Mouse (Mus musculus): Measurements from ENCODE around the gene Pde4d.

The Pde4d gene

DNA sequence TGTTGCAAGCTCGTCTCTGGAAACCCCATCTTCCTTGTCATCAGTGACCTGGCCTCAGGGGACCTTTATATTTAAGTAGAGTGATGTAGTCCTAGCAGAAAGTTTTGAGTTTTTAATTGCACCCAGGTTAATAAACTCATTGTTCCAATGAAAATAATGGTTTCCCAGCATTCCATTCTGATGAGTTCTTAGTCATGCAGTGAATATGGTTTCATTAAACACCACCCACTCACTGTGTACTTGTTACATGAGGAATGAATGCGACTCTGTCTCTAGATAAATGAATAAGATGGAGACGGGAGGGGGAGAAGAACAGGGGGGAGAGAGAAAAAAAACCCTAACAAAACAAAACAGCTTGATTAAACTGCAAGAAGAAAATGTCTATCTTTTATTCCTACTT, 148.9 kb downstream of the Pde4d start:
- no peak for DNase-seq (ENCODE audit: low spot score in 2 of 2)

DNA sequence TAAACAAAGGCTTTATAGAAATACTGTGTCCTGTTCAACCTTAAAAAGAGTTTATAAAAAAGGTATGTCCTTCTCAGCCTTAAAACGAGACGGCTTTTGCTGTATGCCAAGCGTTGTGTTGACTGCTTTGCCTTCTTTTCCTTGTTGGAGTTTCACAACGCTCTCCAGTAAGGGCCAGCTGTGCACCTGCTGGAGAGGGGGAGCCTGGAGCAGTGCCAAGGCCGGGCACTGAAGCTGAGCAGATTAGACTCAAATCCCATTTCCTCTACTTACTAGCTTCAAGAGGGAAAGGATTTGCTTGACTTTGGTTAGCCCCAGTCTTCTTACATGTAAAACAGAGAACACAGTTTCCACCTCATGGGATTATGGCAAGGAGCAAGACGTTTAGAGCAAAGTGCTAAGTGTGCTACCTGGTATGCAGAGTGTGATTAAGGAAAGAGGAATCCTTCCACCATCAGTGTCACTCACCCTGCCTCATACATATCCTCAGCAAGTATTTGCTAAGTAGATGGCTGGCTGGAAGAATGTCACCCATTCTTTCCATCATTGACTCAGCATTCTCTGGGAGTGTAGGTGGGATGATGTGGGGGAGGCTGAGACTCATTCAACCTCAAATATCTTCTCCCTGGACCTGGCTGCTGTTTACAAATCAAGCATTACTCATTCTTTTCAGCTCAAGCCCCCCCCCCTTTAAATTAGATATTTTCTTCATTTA, 149.6 kb downstream of the Pde4d start:
- no peak for DNase-seq (ENCODE audit: low spot score in 2 of 2)

DNA sequence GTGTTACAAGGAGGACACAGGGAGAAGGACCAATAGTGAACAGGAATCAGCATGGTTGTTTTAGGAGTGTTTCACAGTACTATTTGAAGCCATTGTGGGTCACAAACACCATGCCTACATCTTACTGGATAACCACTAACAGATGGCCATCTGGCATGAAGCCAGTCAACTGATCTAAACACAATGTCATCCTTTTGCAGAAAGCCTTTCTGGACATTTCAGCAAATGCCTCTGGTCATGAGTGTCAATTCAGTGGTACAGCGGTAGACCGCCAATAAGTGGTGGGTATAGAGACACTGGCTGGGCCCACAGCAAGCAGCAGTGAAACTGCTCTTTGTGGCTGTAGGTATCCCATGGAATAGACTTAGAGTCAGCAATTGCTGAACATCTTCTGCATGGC, 151.3 kb downstream of the Pde4d start:
- no peak for DNase-seq (ENCODE audit: low spot score in 2 of 2)

DNA sequence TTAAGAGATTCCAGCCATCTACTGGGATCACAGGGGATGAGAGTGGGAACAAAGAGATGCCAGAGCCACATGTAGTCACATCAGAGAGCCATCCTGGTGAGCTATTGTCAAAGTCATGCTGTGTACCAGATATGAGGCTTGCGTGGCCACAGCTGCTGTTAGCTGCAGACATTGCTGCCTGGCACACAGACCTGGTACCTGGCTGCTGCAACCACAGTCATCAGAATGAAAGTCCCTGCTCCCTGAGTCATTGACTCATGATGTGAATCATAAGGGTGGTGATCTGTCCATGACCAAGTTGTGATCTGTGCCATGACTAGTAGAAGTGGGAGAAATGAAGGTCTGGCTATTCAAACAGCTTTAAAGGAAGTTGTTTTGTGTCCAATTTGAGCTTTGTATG, 153.8 kb downstream of the Pde4d start:
- DNase-seq (ENCODE audit: low spot score in 2 of 2) = no peak

DNA sequence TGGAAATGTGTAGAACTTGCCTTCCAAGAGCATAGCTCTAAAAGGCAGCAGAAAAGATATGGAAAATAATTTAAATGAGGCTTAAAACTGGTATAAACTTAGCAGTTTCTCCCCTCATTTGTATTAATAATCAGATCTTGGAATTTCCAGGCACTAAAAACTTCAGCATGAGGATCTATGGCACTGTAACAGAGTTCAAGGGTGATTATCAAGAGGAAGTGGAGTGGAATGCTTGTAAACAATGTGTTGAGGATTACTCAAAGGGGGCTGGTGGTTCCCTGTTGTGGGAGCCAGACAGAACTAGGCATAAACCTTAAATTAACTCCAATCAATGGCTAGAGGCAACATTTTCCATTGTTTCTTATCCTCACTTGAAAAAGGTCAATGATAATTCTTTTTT, 154.5 kb downstream of the Pde4d start:
- no peak for DNase-seq (ENCODE audit: low spot score in 2 of 2)

DNA sequence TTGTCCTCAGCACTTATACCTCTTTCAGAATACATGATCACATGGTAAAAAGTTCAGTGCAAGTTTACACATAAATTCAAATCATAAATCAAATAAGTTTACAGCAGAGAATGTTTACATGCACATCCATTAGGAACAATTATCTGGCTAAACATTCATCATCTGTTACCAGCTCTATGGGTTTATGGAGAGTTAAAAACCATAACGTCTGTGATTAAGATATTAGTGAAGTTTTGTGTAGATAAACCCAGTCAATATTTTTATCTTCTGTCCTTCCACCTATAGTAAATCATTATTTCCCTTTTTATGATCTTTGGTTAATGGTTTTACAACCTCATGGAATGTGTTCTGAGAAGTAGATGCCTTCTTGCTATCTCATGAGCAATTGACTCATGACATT, 168.5 kb downstream of the Pde4d start:
- DNase-seq (ENCODE audit: low spot score in 2 of 2) = no peak

DNA sequence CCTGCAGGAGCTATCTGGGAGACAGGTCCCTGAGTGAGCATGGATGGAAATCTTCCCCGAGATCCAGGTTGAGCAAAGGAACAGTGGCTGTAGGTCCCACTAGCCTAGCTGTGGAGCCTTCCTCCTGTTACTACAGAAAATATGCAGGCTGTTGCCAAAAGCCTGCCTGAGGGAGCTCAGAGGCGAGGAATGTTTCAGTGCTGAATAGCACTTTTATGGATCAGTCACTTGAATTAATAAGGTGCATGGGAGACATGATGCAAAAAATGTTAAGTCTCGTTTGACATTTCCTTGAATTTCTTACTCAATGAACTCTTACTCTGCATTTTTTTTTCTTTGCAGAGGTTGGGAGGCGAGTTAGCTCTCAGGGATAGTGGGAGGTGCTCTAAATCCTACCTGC, 172.9 kb downstream of the Pde4d start:
- no peak for DNase-seq (ENCODE audit: low spot score in 2 of 2)

DNA sequence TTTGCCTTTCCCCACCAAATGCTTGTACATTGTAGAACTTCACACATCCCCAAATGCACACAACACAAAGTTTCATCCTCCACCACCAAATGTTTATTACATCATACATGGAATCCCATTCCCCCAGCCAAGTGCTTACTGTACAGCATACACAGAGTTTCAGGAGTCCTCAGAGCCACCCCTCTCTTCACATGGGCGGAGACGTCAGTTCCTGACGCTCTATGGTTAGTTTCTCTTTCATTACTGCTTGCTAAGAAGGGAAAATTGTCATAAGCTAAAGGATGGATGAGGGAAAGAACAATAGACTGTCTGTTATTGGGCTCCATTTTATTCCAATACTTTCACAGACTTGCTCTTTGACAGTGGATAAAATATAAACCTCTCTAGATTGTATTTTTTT, 174.2 kb downstream of the Pde4d start:
- DNase-seq (ENCODE audit: low spot score in 2 of 2) = no peak

DNA sequence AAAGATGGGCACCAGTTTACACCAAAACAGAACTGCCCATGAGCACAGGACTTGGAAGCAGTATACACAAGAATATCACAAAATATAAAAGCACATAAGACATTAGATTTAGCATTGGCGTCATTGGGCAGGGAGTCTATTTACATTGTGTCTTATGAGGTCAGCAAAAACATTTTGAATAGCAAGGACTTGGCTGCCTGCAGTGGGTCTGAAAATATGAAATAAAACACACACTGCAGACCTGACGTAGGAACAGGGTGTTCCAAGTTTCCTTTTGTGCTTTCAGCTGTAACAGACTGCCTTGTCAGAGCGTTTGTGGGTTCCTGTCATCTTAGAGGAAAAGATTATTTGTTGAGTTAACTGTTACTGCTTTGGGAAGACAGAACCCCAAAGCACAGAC, 176.4 kb downstream of the Pde4d start:
- no peak for DNase-seq (ENCODE audit: low spot score in 2 of 2)

DNA sequence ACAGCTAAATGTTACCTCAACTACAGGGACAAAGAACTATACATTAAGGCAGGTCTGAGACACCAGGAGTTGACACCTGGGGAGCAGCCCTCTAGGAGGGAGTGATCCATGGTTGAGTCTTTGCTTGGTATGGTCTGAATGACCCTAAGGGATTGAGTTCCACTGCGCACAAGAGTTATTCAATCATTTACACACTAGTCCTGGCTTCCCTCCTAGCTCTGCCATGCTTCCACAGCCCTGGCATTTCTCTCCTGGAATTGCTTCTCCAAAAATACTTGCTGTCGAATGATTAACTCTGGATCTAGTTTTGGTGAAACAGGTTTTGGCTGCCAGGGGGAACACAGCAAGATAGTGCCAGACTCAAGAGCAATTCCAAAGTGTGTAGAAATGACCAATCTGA, 178.8 kb downstream of the Pde4d start:
- no peak for DNase-seq (ENCODE audit: low spot score in 2 of 2)

DNA sequence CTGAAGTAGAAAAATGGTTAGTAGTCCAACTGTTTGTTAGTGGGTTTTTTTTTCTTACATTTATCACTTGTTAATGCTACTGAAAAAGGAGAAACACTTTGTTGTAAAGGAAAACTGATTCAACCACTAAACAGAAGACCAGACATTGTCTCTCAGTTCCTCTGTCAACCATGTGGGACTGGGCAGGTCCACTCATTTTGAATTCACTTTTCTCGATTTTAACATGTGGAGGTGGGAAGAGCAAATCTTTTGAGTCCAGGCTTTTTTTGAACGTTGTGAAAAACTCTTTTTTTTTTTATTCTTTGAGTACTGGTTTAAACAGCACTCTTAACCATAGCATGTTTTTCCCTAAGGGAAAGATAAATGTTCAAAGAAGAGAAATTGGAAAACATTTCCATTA, 180.8 kb downstream of the Pde4d start:
- DNase-seq (ENCODE audit: low spot score in 2 of 2) = no peak

DNA sequence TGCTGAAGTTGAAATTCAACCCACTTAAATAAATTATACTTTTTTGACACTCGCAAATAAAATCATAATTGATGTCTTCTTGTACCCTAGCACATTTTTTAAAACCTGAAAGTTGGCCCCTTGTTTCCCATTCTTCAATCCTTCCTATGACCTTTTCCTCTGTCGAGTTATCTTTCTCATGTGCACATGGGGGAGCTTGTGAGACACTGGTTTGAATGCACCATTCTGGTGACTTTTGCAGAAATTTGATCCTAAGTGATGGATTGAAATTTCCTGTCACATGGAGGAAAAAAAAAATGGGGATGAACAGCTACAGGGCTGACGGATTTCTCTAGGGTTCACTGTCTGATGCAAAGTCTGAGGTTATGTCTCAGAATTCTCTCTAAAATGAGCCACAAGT, 181.5 kb downstream of the Pde4d start:
- DNase-seq (ENCODE audit: low spot score in 2 of 2) = no peak

DNA sequence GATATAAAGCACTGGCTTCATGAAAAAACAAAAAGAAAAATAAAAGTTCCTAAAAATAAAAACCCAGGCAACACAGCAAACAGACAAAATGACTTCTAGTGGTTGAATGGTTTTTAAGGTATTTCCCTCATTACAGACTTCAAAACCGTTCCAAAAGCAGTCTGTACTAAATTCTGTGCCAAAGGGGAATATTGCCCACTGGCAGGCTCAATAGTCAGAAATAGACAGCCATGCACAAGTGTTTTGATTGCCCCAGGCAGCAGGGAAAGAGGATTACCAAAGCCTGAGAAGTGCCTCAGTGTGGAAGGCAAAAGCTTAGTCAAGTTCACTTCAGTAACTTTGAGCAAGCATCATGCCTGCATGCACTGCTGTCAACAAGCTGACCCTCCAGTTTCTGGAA, 186.8 kb downstream of the Pde4d start:
- no peak for DNase-seq (ENCODE audit: low spot score in 2 of 2)

DNA sequence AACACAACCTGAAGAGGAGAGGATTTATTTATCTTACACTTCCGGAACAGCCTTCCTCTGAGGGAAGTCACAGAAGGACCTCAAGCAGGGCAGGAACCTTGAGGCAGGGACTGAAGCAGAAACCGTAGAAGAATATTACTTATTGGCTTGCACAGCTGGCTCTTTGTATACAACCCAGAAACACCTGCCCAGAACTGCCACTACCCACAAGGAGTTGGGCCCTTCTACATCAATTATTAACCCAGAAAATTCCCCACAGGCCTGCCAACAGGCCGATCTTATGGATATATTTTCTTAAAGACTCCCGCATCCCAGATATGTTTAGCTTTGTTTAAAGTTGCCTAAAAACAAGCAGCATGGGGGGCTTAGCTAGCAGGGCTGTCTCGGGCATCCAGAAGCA, 192.5 kb downstream of the Pde4d start:
- DNase-seq (ENCODE audit: low spot score in 2 of 2) = no peak

DNA sequence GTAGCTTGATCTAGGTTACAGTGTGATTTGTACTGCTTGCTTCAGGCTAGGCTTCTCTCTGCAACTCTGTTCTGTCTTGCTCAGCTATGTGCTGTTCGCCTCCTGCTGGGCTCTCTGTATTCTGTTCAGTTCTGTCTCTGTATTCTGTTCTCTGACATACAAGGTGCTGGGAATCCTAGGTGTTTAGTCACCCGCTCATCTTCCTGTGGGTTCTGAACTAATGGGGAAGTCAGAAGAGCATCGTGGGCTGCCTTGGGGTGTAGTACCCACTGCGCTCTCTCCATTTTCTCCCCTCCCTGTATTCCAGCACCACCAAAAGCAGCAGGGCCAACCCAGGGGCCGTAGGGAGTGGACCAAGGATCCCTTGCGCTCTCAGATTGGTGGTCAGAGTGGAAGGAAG, 197.1 kb downstream of the Pde4d start:
- no peak for DNase-seq (ENCODE audit: low spot score in 2 of 2)

DNA sequence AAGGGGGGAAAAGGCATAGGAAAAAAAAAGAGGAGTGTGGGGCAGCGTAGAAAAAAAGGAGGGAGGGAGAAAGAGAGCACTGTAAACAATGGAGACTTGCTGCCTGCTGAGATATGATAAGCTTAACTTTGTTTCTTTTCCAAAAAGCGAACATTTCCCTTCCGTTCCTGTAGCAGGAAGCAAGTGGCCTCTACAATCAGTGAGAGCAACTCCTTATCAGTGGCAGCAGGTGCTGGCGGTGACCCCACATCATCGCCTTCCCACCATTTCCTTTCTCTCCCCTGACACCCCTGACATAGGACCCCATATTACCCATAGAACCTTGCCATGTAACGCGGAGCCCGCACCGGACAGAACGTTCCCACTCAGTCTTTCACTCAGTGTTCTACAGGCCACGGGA, 197.5 kb downstream of the Pde4d start:
- no peak for DNase-seq (ENCODE audit: low spot score in 2 of 2)

DNA sequence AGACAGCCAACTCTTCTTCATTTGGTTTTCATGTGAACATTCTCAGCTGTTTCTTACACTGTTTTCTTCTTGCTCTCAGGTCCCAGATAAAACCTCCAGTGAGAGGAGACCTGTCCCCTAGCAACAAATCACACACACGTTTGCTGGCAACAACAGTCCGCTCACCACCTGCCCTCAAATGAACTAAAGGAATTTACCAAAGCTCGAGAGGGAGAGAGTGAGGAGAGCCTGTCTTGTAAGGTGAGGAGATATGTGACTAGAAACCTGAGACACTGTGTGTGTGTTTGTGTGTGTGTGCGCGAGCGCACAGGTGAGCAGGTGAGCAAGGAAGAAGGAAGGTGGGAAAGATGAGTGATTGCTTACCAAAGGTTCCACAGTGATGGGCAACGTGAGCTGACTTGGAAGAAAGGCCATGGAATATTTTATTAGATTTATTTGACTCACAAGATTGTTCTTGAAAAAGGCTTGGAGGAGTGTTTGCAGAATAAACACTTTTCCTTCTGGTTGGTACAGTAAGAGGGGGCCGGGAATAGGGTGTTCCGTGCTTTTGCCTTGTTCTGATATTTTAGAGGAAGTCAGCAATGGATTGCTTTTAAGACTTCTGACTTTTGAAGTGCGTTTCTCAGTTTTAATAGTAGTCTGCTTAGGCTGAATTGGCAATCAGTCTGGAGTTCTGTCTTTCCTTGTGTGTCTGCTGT, 204.4 kb downstream of the Pde4d start:
- no peak for DNase-seq (ENCODE audit: low spot score in 2 of 2)

DNA sequence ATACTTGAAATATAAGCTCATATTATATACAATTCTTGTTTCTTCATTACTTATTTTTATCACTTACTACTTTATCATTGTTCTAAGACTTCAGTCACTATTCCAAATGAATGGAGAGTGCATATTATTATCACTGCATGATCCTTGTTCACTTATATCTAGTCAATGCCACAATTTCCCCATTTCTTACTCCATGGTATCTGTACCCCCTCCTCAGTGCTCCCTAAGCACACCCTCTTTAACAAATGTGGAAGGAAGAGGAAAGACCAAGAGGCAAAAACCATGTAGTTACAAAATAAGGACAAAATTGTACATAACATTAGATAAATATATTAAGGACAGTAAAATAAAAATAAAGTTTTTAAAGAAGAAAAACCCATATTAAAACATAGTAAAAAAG, 216.8 kb downstream of the Pde4d start:
- no peak for DNase-seq (ENCODE audit: low spot score in 2 of 2)

DNA sequence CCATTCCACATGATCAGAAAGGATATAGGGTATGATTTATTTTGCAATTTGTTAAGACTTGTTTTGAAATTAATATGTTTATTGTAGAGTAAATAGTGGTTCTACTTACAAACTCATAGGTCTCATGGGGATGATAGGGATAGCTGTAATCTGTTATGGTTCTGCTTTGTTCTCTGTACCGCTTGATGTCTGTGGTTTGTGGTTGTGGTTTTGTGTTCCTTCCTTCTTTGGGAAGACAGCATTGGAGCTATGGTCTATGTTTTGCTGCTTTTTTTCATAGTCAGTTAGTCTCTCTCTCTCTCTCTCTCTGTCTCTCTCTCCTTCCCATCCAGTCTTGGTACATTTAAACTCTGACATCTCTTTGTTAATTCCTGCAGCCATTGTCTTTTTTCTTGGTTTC, 217.3 kb downstream of the Pde4d start:
- no peak for DNase-seq (ENCODE audit: low spot score in 2 of 2)

DNA sequence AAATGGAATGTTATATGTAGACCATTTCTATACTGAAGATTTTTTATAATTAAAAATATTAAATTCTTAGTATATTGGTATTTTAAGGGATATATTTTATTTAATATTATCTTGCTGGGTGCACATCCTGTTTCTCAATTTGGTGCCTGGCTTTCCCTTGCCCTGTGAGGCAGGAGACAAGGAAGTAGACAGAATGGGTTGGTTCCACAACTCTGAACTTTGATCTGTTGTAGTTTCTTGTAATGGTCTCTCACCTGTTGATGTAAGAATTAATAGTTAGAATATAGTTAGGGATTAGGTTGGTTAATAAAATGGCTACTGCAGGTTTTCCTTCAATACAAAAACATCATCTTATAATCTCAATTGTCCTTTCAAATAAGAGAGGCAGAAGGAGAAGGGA, 227.3 kb downstream of the Pde4d start:
- no peak for DNase-seq (ENCODE audit: low spot score in 2 of 2)

DNA sequence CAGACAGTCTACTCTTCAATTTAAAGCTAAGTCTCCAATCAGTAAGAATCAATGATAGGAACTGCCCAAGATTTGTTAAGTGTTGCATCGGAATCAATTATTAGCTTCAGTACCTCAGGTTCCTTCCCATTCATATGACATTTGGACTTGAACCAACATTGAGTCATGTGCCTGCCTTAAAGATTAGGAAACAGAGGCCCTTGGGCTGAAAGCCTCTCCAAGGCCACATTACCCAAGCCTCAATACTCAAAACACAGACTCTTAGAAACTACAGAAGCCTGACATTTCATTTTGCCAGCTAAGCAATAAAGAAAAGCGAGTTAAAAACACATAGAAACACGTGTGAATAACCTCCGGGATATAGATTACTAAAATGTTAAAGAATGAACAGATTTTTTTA, 233.3 kb downstream of the Pde4d start:
- DNase-seq (ENCODE audit: low spot score in 2 of 2) = no peak

DNA sequence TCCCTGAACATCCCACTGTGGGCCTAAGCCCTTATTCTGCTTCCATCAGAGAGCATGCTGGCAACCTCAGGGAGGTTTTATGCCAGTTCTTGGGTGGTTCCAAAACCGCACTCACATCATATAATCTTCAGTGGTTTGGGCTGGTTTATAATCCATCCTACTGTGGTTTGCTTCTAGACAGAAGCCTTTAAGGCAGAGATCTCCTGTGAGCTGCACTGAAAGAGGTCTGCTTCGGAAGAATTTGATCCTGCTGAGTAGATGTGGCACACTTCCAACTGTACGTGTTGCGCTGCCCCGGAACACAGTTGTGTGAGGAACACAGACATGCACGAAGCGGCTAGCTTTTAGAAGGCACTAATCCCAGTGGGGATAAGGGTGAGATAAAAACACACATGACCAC, 236.1 kb downstream of the Pde4d start:
- no peak for DNase-seq (ENCODE audit: low spot score in 2 of 2)

DNA sequence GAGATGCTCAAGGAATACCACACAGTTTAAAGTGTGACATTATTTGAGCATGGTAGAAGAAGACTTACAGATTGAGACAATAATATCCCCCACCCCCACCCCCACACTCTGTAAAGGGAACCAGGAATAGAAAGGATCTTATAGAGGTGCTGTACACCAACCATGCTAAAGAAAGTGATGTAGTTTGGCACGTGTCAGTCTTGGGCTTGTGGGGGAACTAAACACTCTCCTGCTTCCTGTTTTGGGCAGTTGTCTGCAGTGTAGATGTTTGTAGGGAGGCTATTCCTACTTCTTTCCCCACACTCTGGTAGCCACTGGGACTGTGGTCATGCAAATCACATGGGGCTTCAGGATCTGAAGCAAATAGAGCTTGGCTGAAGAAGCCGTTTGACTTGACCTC, 236.5 kb downstream of the Pde4d start:
- no peak for DNase-seq (ENCODE audit: low spot score in 2 of 2)

DNA sequence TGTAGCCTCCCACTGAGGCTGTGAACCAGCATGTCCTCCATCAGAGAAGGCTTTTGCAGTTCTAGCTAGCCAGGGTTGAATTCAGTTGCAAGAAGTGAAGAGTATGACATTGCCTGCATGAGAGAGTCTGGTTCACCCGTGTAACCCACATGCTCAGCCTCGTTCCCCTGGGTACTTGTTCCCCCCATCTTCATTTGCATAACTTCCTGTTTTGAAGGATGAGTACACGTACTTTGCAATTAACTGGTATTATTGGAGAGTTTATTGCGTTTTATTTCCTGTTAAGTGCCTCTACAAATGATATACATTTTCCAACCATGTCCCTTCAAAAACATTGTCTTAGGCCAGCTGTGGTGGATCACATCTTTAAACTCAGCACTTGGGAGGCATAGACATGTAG, 237.1 kb downstream of the Pde4d start:
- no peak for DNase-seq (ENCODE audit: low spot score in 2 of 2)
